Mouse (Mus musculus) kidney, embryonic 14.5 days (tissue): ENCODE measurements around the gene Sox6. TPM values are rescaled to one million over a fixed set of nuclear protein-coding genes. Genes with fewer than 3 reads are reported as not detected.

Experiments used
- ATAC-seq: fragments of 200-750 bp; cut with Nextera tagmentation; 2 replicates; pipeline ENCODE4 v1.8.0; 2017; ENCODE audit warnings: moderate number of reproducible peaks, mild to moderate bottlenecking, moderate TSS enrichment, moderate library complexity; ENCODE audit not compliant: low FRiP score, low TSS enrichment
- H3K27ac ChIP-seq: fragments of 300-500 bp; sonication (generic); 2 replicates; pipeline ENCODE4 v1.5.1; 2014; ENCODE audit warnings: low read depth, mild to moderate bottlenecking, low read length, moderate library complexity, mixed read lengths
- H3K27me3 ChIP-seq: fragments of 300-500 bp; sonication (generic); 2 replicates; pipeline ENCODE4 v1.6.1; 2014; ENCODE audit warnings: mild to moderate bottlenecking, low read length; ENCODE audit not compliant: control insufficient read depth, insufficient read depth
- H3K36me3 ChIP-seq: fragments of 300-500 bp; sonication (generic); 2 replicates; pipeline ENCODE4 v1.6.1; 2014; ENCODE audit warnings: low read length, mixed read lengths; ENCODE audit not compliant: control insufficient read depth, insufficient read depth
- H3K4me1 ChIP-seq: fragments of 300-500 bp; sonication (generic); 2 replicates; pipeline ENCODE4 v1.6.1; 2014; ENCODE audit warnings: low read length, mixed read lengths; ENCODE audit not compliant: control insufficient read depth, insufficient read depth
- H3K4me2 ChIP-seq: fragments of 300-500 bp; sonication (generic); replicated peaks from 2 replicates; pipeline ENCODE4 v1.6.1; 2014; ENCODE audit warnings: low read depth, mild to moderate bottlenecking, low read length
- H3K4me3 ChIP-seq: fragments of 300-500 bp; sonication (generic); 2 replicates; pipeline ENCODE4 v1.5.1; 2014; ENCODE audit warnings: mild to moderate bottlenecking, low read length
- H3K9ac ChIP-seq: fragments of 300-500 bp; sonication (generic); 2 replicates; pipeline ENCODE4 v1.6.1; 2014; ENCODE audit warnings: low read depth, mild to moderate bottlenecking, low read length, moderate library complexity
- H3K9me3 ChIP-seq: fragments of 300-500 bp; sonication (generic); 2 replicates; pipeline ENCODE4 v1.6.1; 2016; ENCODE audit warnings: low read length; ENCODE audit not compliant: control insufficient read depth
- WGBS: fragments of 180-500 bp; shearing (Covaris S2); extraction: QIAGEN DNeasy Blood & Tissue Kit; methylation state at CpG from one replicate; pipeline ENCODE4 v1.1.7; 2014; 5-methylcytosine and 5-hydroxymethylcytosine counted together
- polyA plus RNA-seq: library from polyadenylated mRNA; unstranded; fragments of >200 nt; fragmentation: Nextera tagmentation; extraction: Ambion mirVana; gene quantifications from 2 replicates; pipeline ENCODE4 v1.2.1, GENCODE M21; 2014

Sox6 gene
- polyA plus RNA-seq, 1 experiment from 2014 or later: 15.1 TPM

DNA sequence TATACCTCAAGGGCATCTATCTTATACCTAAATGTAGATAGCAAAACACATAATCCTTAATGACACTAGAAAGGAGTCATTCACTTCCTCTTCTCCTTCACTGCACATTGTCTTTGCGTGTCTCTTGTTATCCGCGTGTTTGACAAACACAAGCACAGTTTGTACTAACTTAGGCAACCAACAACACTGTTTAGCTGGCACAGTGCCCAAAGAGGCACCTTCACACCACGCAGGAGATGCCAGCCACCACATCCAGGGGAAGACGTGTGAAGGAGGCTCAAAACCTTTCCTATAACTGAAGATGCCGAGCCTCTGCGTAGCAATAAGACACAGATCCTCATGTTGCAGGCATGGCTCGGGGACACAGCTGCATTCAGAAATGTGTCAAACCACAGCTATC is 345.4 kb downstream of the Sox6 start:
- WGBS: 86% methylated on average over 8 of the region's 8 CpGs

DNA sequence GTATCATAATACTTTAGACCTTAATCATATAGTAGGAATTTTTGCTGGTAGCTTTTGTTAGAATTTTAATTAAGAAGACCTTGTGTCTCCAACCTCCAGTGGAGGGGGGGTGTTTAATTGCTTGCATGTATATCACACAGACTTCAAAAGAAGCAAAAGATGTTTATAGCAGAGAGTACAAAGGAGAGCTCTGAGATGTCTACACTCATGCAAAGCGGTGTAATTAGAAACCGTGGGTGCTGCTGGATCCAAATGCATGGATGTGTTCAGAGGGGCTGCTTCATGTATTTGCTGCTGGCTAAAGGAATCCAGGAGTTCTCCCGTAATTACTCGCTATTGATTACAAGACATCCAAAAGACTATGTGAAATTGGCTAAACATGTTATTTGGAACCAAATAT is 347.5 kb downstream of the Sox6 start:
- H3K9me3 ChIP-seq: no peaks in the 10 kb centered on the region
- no peak overlapping the region for H3K4me3 ChIP-seq
- no peaks in the 10 kb centered on the region for H3K27me3 ChIP-seq
- 30% methylated on average over 4 of the region's 4 CpGs for WGBS
- ATAC-seq: no peak
- no peak overlapping the region for H3K9ac ChIP-seq
- no peaks in the 10 kb centered on the region for H3K4me1 ChIP-seq
- H3K36me3 ChIP-seq: no peaks in the 10 kb centered on the region
- no peak overlapping the region for H3K27ac ChIP-seq
- H3K4me2 ChIP-seq: no peak overlapping the region

More for the DNA sequence above, 345.4 kb downstream of the Sox6 start:
- Histone ChIP-seq H3K9me3 (peaks cover 3% of the 10 kb centered on the region; the same call in 1 of the 2 replicates), H3K27ac (no peak overlapping the region), H3K36me3 (no peaks in the 10 kb centered on the region), H3K27me3 (no peaks in the 10 kb centered on the region), H3K9ac (no peak overlapping the region), H3K4me2 (no peak overlapping the region), H3K4me1 (no peaks in the 10 kb centered on the region), H3K4me3 (no peak overlapping the region)
- ATAC-seq: no peak

DNA sequence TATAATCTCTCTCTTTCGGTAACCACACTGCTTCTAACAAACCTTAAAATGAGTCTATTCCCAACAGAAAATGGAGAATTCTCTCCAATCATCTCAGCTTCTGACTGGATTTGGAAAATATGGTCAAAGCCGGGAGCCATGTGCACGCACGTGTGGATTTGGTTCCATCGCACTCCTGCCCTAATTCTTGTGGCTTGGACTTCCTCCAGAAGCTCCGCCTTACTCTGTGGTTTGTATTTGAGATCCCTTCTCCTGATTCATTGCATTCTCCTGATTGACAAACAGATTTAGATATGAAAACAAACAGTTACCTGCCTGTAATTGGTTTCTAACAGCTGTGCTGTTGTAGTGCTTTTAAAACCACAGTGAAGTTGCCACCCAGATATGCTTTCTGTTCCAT is 351.9 kb downstream of the Sox6 start:
- H3K27ac ChIP-seq: no peak overlapping the region
- WGBS: 84% methylated on average over 6 of the region's 6 CpGs
- no peak overlapping the region for H3K4me3 ChIP-seq
- no peak overlapping the region for H3K4me2 ChIP-seq
- H3K9me3 ChIP-seq: no peaks in the 10 kb centered on the region
- no peaks in the 10 kb centered on the region for H3K36me3 ChIP-seq
- H3K4me1 ChIP-seq: no peaks in the 10 kb centered on the region
- H3K9ac ChIP-seq: no peak overlapping the region
- ATAC-seq: no peak
- H3K27me3 ChIP-seq: no peaks in the 10 kb centered on the region

DNA sequence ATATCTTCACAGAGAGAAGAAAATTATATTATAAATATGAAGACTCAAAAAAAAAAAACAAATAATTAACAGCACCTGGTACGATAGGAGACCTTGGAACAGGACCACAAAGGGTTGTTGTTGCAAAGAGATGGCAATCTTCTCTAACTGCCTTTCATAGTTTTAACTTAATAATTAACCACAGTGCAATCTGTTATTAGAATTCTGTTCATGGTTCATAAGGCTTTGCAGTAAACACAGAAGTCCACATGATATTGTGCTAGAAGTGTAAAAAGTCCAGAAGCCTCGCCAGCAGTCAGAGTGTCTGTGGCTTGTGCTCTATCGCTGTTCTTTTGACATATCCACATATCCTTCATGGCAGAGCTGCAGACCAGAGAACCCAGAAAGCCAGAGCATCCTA is 354.5 kb downstream of the Sox6 start:
- Histone ChIP-seq H3K27me3 (no peaks in the 10 kb centered on the region), H3K4me1 (no peaks in the 10 kb centered on the region), H3K27ac (no peak overlapping the region), H3K9ac (no peak overlapping the region), H3K9me3 (no peaks in the 10 kb centered on the region), H3K4me2 (no peak overlapping the region), H3K36me3 (no peaks in the 10 kb centered on the region), H3K4me3 (no peak overlapping the region)
- no peak for ATAC-seq
- 76% methylated on average over 3 of the region's 3 CpGs for WGBS

DNA sequence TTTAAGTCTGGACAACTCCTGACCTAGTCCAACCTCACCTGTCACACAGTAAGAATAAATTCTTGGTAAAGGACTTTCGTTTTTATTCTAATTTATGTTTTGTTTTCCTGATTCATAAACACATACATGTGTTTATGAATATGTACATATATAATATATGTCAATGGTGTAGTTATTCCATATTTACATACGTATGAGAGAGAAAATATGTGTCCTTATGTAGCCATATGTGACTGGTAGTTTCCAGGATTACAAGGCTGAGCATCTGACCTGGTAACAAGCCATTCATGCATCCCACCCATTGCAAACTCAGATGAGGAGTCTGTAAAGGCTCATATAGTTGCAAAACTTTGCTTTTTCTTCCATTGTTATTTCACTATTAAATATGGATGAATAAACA is 366.8 kb downstream of the Sox6 start:
- no peaks in the 10 kb centered on the region for H3K9me3 ChIP-seq
- WGBS: 85% methylated on average over 2 of the region's 2 CpGs
- H3K9ac ChIP-seq: no peak overlapping the region
- H3K36me3 ChIP-seq: no peaks in the 10 kb centered on the region
- H3K27ac ChIP-seq: no peak overlapping the region
- H3K27me3 ChIP-seq: 0 out of 2 replicates have a peak, but pooled peaks cover 3% of the 10 kb centered on the region
- H3K4me2 ChIP-seq: no peak overlapping the region
- no peak overlapping the region for H3K4me3 ChIP-seq
- ATAC-seq: no peak
- peaks cover 4% of the 10 kb centered on the region; the same call in 1 of the 2 replicates for H3K4me1 ChIP-seq

DNA sequence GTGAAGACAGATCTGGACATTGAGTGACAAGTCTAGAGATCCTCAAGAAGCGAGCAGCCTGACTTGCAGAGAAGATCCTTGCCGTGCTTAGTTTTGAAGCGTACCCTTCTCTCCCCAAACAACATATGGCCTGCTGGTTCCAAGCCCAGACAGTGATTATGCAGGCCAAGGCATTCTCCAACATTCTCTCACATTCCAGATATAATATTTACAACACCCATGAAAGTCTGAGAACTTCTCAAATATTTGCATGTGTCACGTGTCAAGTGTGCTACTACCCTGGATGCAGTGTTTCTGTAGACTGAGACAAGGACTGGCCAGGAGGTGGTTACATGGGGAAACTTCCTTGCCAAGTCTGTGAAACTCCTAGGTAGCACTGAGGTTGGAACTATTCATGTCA is 367.3 kb downstream of the Sox6 start:
- Histone ChIP-seq H3K27ac (no peak overlapping the region), H3K4me3 (no peak overlapping the region), H3K9me3 (no peaks in the 10 kb centered on the region), H3K4me2 (no peak overlapping the region), H3K4me1 (peaks cover 6% of the 10 kb centered on the region; the same call in 1 of the 2 replicates), H3K27me3 (0 out of 2 replicates have a peak, but pooled peaks cover 3% of the 10 kb centered on the region), H3K9ac (no peak overlapping the region), H3K36me3 (no peaks in the 10 kb centered on the region)
- WGBS: 92% methylated on average over 4 of the region's 4 CpGs
- ATAC-seq: no peak

DNA sequence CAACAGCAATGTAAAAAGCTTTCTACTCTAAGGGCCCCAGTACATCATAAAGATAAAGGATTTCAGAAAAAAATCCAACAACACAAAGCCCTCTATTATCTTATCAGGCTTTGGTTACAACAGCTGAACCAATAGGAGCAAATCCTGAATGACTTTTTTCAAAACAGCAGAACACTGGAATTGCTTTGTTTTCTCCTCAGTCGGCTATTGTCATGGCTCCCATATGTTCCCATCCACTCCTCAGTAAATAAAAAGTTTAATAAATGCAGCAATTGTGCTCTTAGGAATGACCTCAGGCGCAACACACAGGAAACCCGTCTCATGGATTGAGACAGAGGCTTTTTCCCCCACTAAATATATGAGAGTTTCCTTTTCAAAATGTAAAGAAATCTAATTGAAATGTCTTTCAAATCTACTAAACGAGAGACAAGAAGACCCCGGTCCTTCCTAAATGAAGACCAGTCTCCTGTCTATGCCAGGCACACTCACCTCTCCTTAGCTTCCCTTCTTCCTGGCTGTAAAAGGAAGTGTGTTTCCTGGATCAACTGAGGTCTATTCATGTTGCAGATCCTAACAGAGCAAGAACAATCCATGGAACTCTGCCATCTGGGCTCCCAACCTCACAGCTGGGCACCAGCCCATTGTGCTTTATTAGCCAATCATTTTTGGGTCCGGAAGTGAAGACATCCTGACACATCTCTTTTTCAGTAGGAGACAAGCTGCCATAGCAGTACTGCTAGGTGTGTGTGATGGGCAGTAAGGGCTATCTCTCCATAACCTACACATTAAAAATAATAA is 369.2 kb downstream of the Sox6 start:
- Histone ChIP-seq H3K4me2 (no peak overlapping the region), H3K9ac (no peak overlapping the region), H3K4me3 (no peak overlapping the region), H3K27me3 (0 out of 2 replicates have a peak, but pooled peaks cover 3% of the 10 kb centered on the region), H3K27ac (no peak overlapping the region), H3K4me1 (peaks cover 6% of the 10 kb centered on the region; the same call in 1 of the 2 replicates), H3K36me3 (no peaks in the 10 kb centered on the region), H3K9me3 (no peaks in the 10 kb centered on the region)
- ATAC-seq: no peak
- WGBS: 67% methylated on average over 6 of the region's 6 CpGs

DNA sequence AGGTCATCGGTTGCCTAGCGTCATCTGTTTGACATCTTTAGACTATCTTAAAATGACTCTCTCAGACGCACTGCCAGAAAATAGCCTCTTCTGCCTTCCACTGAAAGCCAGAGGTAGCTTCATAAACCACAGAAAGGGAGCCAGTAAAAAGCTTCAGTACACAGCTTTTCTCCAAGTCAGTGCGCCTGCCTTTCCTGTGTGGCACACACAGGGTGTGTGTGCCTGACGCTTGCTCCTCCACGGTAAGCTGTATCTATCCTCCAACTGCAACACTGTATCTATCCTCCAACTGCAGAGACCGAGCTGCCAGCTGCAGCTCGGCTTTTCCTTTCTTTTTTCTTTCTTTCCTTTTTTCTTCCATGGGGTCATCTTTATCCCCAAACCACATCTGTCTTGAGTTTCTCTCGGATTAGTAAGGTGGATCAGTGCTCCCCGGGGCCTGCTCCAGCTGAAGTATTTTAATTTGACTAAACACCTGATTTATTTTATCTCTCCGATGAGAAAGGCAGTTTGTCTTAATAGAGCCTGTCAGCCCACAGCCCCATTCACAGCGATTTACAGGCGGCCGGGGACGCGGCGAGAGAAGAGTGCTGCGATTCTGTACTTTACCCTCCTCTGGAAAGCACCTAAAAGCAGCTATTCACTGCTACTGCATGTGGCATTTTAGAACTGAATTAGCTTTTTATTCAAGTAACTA is 371.8 kb downstream of the Sox6 start:
- Histone ChIP-seq H3K4me3 (peak overlapping the region; percentile 20; the same call in 1 of the 2 replicates), H3K4me2 (peak overlapping the region; percentile 32; the same call in 1 of the 2 replicates), H3K9ac (no peak overlapping the region), H3K36me3 (no peaks in the 10 kb centered on the region), H3K9me3 (no peaks in the 10 kb centered on the region), H3K27ac (no peak overlapping the region), H3K4me1 (peaks cover 6% of the 10 kb centered on the region; the same call in 1 of the 2 replicates), H3K27me3 (0 out of 2 replicates have a peak, but pooled peaks cover 3% of the 10 kb centered on the region)
- 20% methylated on average over 18 of the region's 18 CpGs for WGBS
- no peak for ATAC-seq

DNA sequence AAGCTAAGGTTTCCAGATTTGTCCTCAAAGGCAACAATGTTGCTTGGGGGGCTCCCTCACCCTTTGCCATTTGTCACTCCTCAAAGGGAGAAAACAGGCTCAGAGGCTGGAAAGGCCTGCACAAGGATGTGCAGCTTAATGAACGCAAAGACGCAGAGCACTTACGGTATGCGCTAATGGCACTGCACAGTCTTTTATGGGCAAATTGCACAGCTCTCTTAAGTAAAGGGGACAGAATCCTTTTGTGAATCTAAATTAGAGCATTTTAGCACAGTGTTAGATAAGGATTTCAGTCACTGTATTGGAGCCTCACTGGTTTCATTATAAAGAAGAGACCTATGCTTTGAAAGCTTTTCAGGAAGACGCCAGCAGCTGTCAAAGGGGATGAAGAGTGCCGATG is 375.2 kb downstream of the Sox6 start:
- no peak for ATAC-seq
- H3K27me3 ChIP-seq: peaks cover 3% of the 10 kb centered on the region; the same call in 1 of the 2 replicates
- H3K4me1 ChIP-seq: peaks cover 6% of the 10 kb centered on the region; the same call in 1 of the 2 replicates
- no peaks in the 10 kb centered on the region for H3K9me3 ChIP-seq
- no peak overlapping the region for H3K4me2 ChIP-seq
- H3K9ac ChIP-seq: no peak overlapping the region
- H3K4me3 ChIP-seq: no peak overlapping the region
- H3K36me3 ChIP-seq: no peaks in the 10 kb centered on the region
- WGBS: 61% methylated on average over 6 of the region's 6 CpGs
- no peak overlapping the region for H3K27ac ChIP-seq
